Mouse (Mus musculus) forebrain, embryonic 15.5 days (tissue): Measurements from ENCODE around the gene Olfr111. TPM values are rescaled to one million over a fixed set of nuclear protein-coding genes. Genes with fewer than 3 reads are reported as not detected.
"Not testable (repeated sequence)": the region's sequence is repeated elsewhere in the genome, so short reads cannot be mapped to it uniquely, and the experiment has no call there.

Experiments
- ATAC-seq: fragments of 200-750 bp; cut with Nextera tagmentation; replicated peaks from 2 replicates; pipeline ENCODE4 v1.8.0; 2017; ENCODE audit warnings: mild to moderate bottlenecking, moderate TSS enrichment, moderate library complexity
- H3K27ac ChIP-seq: fragments of 300-500 bp; sonication (generic); replicated peaks from 2 replicates; pipeline ENCODE4 v1.5.1; 2015; ENCODE audit warnings: mild to moderate bottlenecking, inconsistent platforms
- H3K27me3 ChIP-seq: fragments of 300-500 bp; sonication (generic); 2 replicates; pipeline ENCODE4 v1.6.1; 2015; ENCODE audit warnings: inconsistent platforms
- H3K36me3 ChIP-seq: fragments of 300-500 bp; sonication (generic); 2 replicates; pipeline ENCODE4 v1.6.1; 2015; ENCODE audit warnings: mild to moderate bottlenecking, inconsistent platforms
- H3K4me1 ChIP-seq: fragments of 300-500 bp; sonication (generic); 2 replicates; pipeline ENCODE4 v1.6.1; 2015; ENCODE audit warnings: inconsistent platforms
- H3K4me2 ChIP-seq: fragments of 300-500 bp; sonication (generic); replicated peaks from 2 replicates; pipeline ENCODE4 v1.6.1; 2015; ENCODE audit warnings: mild to moderate bottlenecking, inconsistent platforms
- H3K4me3 ChIP-seq: fragments of 300-500 bp; sonication (generic); 2 replicates; pipeline ENCODE4 v1.5.1; 2015; ENCODE audit warnings: mild to moderate bottlenecking, inconsistent platforms
- H3K9ac ChIP-seq: fragments of 300-500 bp; sonication (generic); replicated peaks from 2 replicates; pipeline ENCODE4 v1.6.1; 2015; ENCODE audit warnings: mild to moderate bottlenecking, inconsistent platforms
- H3K9me3 ChIP-seq: fragments of 300-500 bp; sonication (generic); 2 replicates; pipeline ENCODE4 v1.6.1; 2016; ENCODE audit warnings: inconsistent platforms
- WGBS: fragments of 180-500 bp; shearing (Covaris S2); methylation state at CpG from one replicate; pipeline ENCODE4 v1.1.7; 2015; ENCODE audit warnings: mixed read lengths; 5-methylcytosine and 5-hydroxymethylcytosine counted together
- polyA plus RNA-seq: library from polyadenylated mRNA; unstranded; fragments of >200 nt; fragmentation: Nextera tagmentation; extraction: Ambion mirVana; gene quantifications from 2 replicates; pipeline ENCODE4 v1.2.1, GENCODE M21; 2015

The Olfr111 gene
- not detected in 2 replicates for polyA plus RNA-seq

- Histone ChIP-seq H3K4me3 (no peak within 1 kb of the TSS), H3K27me3 (no peaks in the 10 kb centered on the region), H3K27ac (no peak within 1 kb of the TSS), H3K4me1 (no peaks in the 10 kb centered on the region), H3K9ac (no peak within 1 kb of the TSS), H3K4me2 (no peak within 1 kb of the TSS), H3K9me3 (no peaks in the 10 kb centered on the region), H3K36me3 (no peaks in the 10 kb centered on the region)
- 87% methylated on average over 4 of the region's 4 CpGs for WGBS
- no peak for ATAC-seq
Measured at GRCm38 (mm10) chr17:37507730-37508129, at the start of gene Olfr111. Gene Olfr111 (plus strand): TSS chr17:37508030.

- H3K9ac ChIP-seq: no peak within 1 kb of the TSS
- no peaks in the 10 kb centered on the region for H3K36me3 ChIP-seq
- H3K27ac ChIP-seq: no peak within 1 kb of the TSS
- WGBS: 92% methylated on average over 1 of the region's 1 CpGs
- H3K4me1 ChIP-seq: no peaks in the 10 kb centered on the region
- no peaks in the 10 kb centered on the region for H3K9me3 ChIP-seq
- no peaks in the 10 kb centered on the region for H3K27me3 ChIP-seq
- no peak for ATAC-seq
- no peak within 1 kb of the TSS for H3K4me2 ChIP-seq
- no peak within 1 kb of the TSS for H3K4me3 ChIP-seq
Measured at GRCm38 (mm10) chr17:37458616-37459015, 49.2 kb upstream of the Olfr111 start, which contains the start of gene Olfr109. Gene Olfr109 (plus strand): TSS chr17:37458916.

- no peaks in the 10 kb centered on the region for H3K9me3 ChIP-seq
- H3K9ac ChIP-seq: no peak within 1 kb of the TSS
- no peak within 1 kb of the TSS for H3K4me3 ChIP-seq
- H3K36me3 ChIP-seq: no peaks in the 10 kb centered on the region
- no peaks in the 10 kb centered on the region for H3K4me1 ChIP-seq
- no peak within 1 kb of the TSS for H3K27ac ChIP-seq
- 83% methylated on average over 2 of the region's 2 CpGs for WGBS
- no peak for ATAC-seq
- no peak within 1 kb of the TSS for H3K4me2 ChIP-seq
- no peaks in the 10 kb centered on the region for H3K27me3 ChIP-seq
Measured at GRCm38 (mm10) chr17:37483452-37483851, 24.4 kb upstream of the Olfr111 start, which contains the start of gene H2-M2. Gene H2-M2 (minus strand): TSS chr17:37483552.

- no peak within 1 kb of the TSS for H3K27ac ChIP-seq
- no peaks in the 10 kb centered on the region for H3K9me3 ChIP-seq
- H3K27me3 ChIP-seq: no peaks in the 10 kb centered on the region
- 65% methylated on average over 1 of the region's 1 CpGs for WGBS
- H3K4me1 ChIP-seq: no peaks in the 10 kb centered on the region
- H3K4me3 ChIP-seq: no peak within 1 kb of the TSS
- ATAC-seq: no peak
- H3K9ac ChIP-seq: no peak within 1 kb of the TSS
- no peaks in the 10 kb centered on the region for H3K36me3 ChIP-seq
- no peak within 1 kb of the TSS for H3K4me2 ChIP-seq
Measured at GRCm38 (mm10) chr17:37491930-37492518, 15.8 kb upstream of the Olfr111 start, which contains the start of gene Olfr110. Gene Olfr110 (plus strand): TSS chr17:37492468.

GRCm38 (mm10) chr17:37524612-37525011 is 16.8 kb downstream of the Olfr111 start:
- H3K4me3 ChIP-seq, H3K4me1 ChIP-seq, H3K36me3 ChIP-seq, H3K9me3 ChIP-seq, H3K27me3 ChIP-seq, ATAC-seq, H3K27ac ChIP-seq, H3K9ac ChIP-seq, H3K4me2 ChIP-seq: not testable (repeated sequence)

GRCm38 (mm10) chr17:37525427-37525826 is 17.6 kb downstream of the Olfr111 start:
- H3K9me3 ChIP-seq, H3K27ac ChIP-seq, H3K36me3 ChIP-seq, H3K4me2 ChIP-seq, H3K4me3 ChIP-seq, H3K27me3 ChIP-seq, ATAC-seq, H3K9ac ChIP-seq, H3K4me1 ChIP-seq: not testable (repeated sequence)
- WGBS: 89% methylated on average over 1 of the region's 1 CpGs

GRCm38 (mm10) chr17:37535173-37535572 is 27.3 kb downstream of the Olfr111 start:
- no peak overlapping the region for H3K9ac ChIP-seq
- no peak for ATAC-seq
- H3K27me3 ChIP-seq: no peaks in the 10 kb centered on the region
- no peak overlapping the region for H3K4me2 ChIP-seq
- H3K9me3 ChIP-seq: no peaks in the 10 kb centered on the region
- no peak overlapping the region for H3K27ac ChIP-seq
- H3K4me3 ChIP-seq: no peak overlapping the region
- H3K4me1 ChIP-seq: no peaks in the 10 kb centered on the region
- no peaks in the 10 kb centered on the region for H3K36me3 ChIP-seq

GRCm38 (mm10) chr17:37538416-37538815 is 30.6 kb downstream of the Olfr111 start:
- H3K4me3 ChIP-seq, H3K36me3 ChIP-seq, H3K27ac ChIP-seq, ATAC-seq, H3K4me2 ChIP-seq, H3K9me3 ChIP-seq, H3K9ac ChIP-seq, H3K4me1 ChIP-seq, H3K27me3 ChIP-seq: not testable (repeated sequence)
- WGBS: 47% methylated on average over 1 of the region's 1 CpGs

GRCm38 (mm10) chr17:37541454-37542119 is 33.8 kb downstream of the Olfr111 start:
- 86% methylated on average over 4 of the region's 4 CpGs for WGBS
- Histone ChIP-seq H3K27me3 (no peaks in the 10 kb centered on the region), H3K27ac (no peak overlapping the region), H3K9me3 (no peaks in the 10 kb centered on the region), H3K4me2 (no peak overlapping the region), H3K9ac (no peak overlapping the region), H3K36me3 (no peaks in the 10 kb centered on the region), H3K4me3 (no peak overlapping the region), H3K4me1 (no peaks in the 10 kb centered on the region)
- ATAC-seq: no peak

- H3K4me1 ChIP-seq: no peaks in the 10 kb centered on the region
- no peak for ATAC-seq
- no peak overlapping the region for H3K27ac ChIP-seq
- 40% methylated on average over 3 of the region's 3 CpGs for WGBS
- H3K4me3 ChIP-seq: no peak overlapping the region
- no peaks in the 10 kb centered on the region for H3K9me3 ChIP-seq
- H3K4me2 ChIP-seq: no peak overlapping the region
- no peaks in the 10 kb centered on the region for H3K27me3 ChIP-seq
- H3K9ac ChIP-seq: no peak overlapping the region
- H3K36me3 ChIP-seq: no peaks in the 10 kb centered on the region
Measured at GRCm38 (mm10) chr17:37543800-37544435, 36.1 kb downstream of the Olfr111 start.

- Histone ChIP-seq H3K27ac (no peak overlapping the region), H3K36me3 (no peaks in the 10 kb centered on the region), H3K27me3 (no peaks in the 10 kb centered on the region), H3K9me3 (no peaks in the 10 kb centered on the region), H3K4me1 (no peaks in the 10 kb centered on the region), H3K9ac (no peak overlapping the region), H3K4me3 (no peak overlapping the region), H3K4me2 (no peak overlapping the region)
- WGBS: 69% methylated on average over 1 of the region's 1 CpGs
- no peak for ATAC-seq
Measured at GRCm38 (mm10) chr17:37558913-37559615, 51.2 kb downstream of the Olfr111 start.

- no peak for ATAC-seq
- no peaks in the 10 kb centered on the region for H3K36me3 ChIP-seq
- H3K27me3 ChIP-seq: no peaks in the 10 kb centered on the region
- no peak within 1 kb of the TSS for H3K27ac ChIP-seq
- no peak within 1 kb of the TSS for H3K4me3 ChIP-seq
- H3K9me3 ChIP-seq: no peaks in the 10 kb centered on the region
- no peaks in the 10 kb centered on the region for H3K4me1 ChIP-seq
- no peak within 1 kb of the TSS for H3K9ac ChIP-seq
- no peak within 1 kb of the TSS for H3K4me2 ChIP-seq
Measured at GRCm38 (mm10) chr17:37569351-37569750, 61.5 kb downstream of the Olfr111 start, which contains the start of gene Olfr112. Gene Olfr112 (minus strand): TSS chr17:37569451.
